Mouse (Mus musculus): ENCODE measurements around the gene Ext2. TPM values are rescaled to one million over a fixed set of nuclear protein-coding genes. Genes with fewer than 3 reads are reported as not detected.

Ext2 gene
- polyA plus RNA-seq, 1 experiment: 78.9 TPM

- no peak for TF ChIP-seq TCF3 (IDR thresholded peaks at IDR 0.05; ENCODE audit: insufficient read length, low read depth)
- TF ChIP-seq TCF12 (IDR thresholded peaks at IDR 0.05; ENCODE audit: insufficient read depth, poor library complexity, severe bottlenecking): no peak
- no peak for TF ChIP-seq REST (IDR thresholded peaks at IDR 0.05; ENCODE audit: insufficient read depth, insufficient read length)
- TF ChIP-seq E2F4 (IDR thresholded peaks at IDR 0.05; ENCODE audit: insufficient read depth): no peak
- no peak for TF ChIP-seq MYOG (IDR thresholded peaks at IDR 0.05; ENCODE audit: control insufficient read depth in 1 of 3, insufficient read depth in 1 of 3, insufficient read length in 2 of 3, low read depth in 2 of 3)
- TF ChIP-seq MYOD1 (IDR thresholded peaks at IDR 0.05; ENCODE audit: control insufficient read depth in 1 of 3, insufficient read length in 2 of 3, low read depth in 2 of 3): no peak
- TF ChIP-seq POLR2AphosphoS2 (IDR thresholded peaks at IDR 0.05; ENCODE audit: insufficient read length, low read depth): no peak
- TF ChIP-seq MAX (IDR thresholded peaks at IDR 0.05; ENCODE audit: low read depth): no peak
- TF ChIP-seq POLR2A (IDR thresholded peaks at IDR 0.05; ENCODE audit: insufficient read length, low read depth): no peak
- no peak for TF ChIP-seq CEBPB (IDR thresholded peaks at IDR 0.05; ENCODE audit: insufficient read depth, poor library complexity, severe bottlenecking)
- TF ChIP-seq SRF (IDR thresholded peaks at IDR 0.05; ENCODE audit: control insufficient read depth, insufficient read length, low read depth): no peak
- no peak for TF ChIP-seq USF1 (IDR thresholded peaks at IDR 0.05; ENCODE audit: low read depth)
- no peak overlapping the region for H3ac ChIP-seq (ENCODE audit: control insufficient read depth, insufficient read length)
- H3K4me3 ChIP-seq: no peak overlapping the region
- H3K79me2 ChIP-seq (ENCODE audit: control insufficient read depth, insufficient read depth): no peaks in the 10 kb centered on the region
- H3K4me2 ChIP-seq (ENCODE audit: low read depth): no peak overlapping the region
- H3K27me3 ChIP-seq (ENCODE audit: control insufficient read depth, insufficient read depth, insufficient read length): no peaks in the 10 kb centered on the region
- H3K36me3 ChIP-seq (ENCODE audit: control insufficient read depth, insufficient read depth): no peaks in the 10 kb centered on the region
Observed at GRCm38 (mm10) chr2:93788557-93788956, 33.8 kb downstream of the Ext2 start.

- Histone ChIP-seq H3K4me2 (ENCODE audit: low read depth) (no peak overlapping the region), H3K4me3 (no peak overlapping the region), H3ac (ENCODE audit: control insufficient read depth, insufficient read length) (no peak overlapping the region), H3K27me3 (ENCODE audit: control insufficient read depth, insufficient read depth, insufficient read length) (no peaks in the 10 kb centered on the region), H3K36me3 (ENCODE audit: control insufficient read depth, insufficient read depth) (no peaks in the 10 kb centered on the region), H3K79me2 (ENCODE audit: control insufficient read depth, insufficient read depth) (no peaks in the 10 kb centered on the region)
- no peak for TF ChIP-seq MAX (IDR thresholded peaks at IDR 0.05; ENCODE audit: low read depth)
- TF ChIP-seq CEBPB (IDR thresholded peaks at IDR 0.05; ENCODE audit: insufficient read depth, poor library complexity, severe bottlenecking): no peak
- TF ChIP-seq POLR2AphosphoS2 (IDR thresholded peaks at IDR 0.05; ENCODE audit: insufficient read length, low read depth): no peak
- no peak for TF ChIP-seq E2F4 (IDR thresholded peaks at IDR 0.05; ENCODE audit: insufficient read depth)
- no peak for TF ChIP-seq USF1 (IDR thresholded peaks at IDR 0.05; ENCODE audit: low read depth)
- TF ChIP-seq MYOG (IDR thresholded peaks at IDR 0.05; ENCODE audit: control insufficient read depth in 1 of 3, insufficient read depth in 1 of 3, insufficient read length in 2 of 3, low read depth in 2 of 3): no peak
- no peak for TF ChIP-seq REST (IDR thresholded peaks at IDR 0.05; ENCODE audit: insufficient read depth, insufficient read length)
- no peak for TF ChIP-seq POLR2A (IDR thresholded peaks at IDR 0.05; ENCODE audit: insufficient read length, low read depth)
- TF ChIP-seq TCF12 (IDR thresholded peaks at IDR 0.05; ENCODE audit: insufficient read depth, poor library complexity, severe bottlenecking): no peak
- no peak for TF ChIP-seq TCF3 (IDR thresholded peaks at IDR 0.05; ENCODE audit: insufficient read length, low read depth)
- no peak for TF ChIP-seq MYOD1 (IDR thresholded peaks at IDR 0.05; ENCODE audit: control insufficient read depth in 1 of 3, insufficient read length in 2 of 3, low read depth in 2 of 3)
- TF ChIP-seq SRF (IDR thresholded peaks at IDR 0.05; ENCODE audit: control insufficient read depth, insufficient read length, low read depth): no peak
Observed at GRCm38 (mm10) chr2:93786175-93786574, 36.2 kb downstream of the Ext2 start.

- no peaks in the 10 kb centered on the region for H3K27me3 ChIP-seq (ENCODE audit: control insufficient read depth, insufficient read depth, insufficient read length)
- H3ac ChIP-seq (ENCODE audit: control insufficient read depth, insufficient read length): no peak overlapping the region
- H3K36me3 ChIP-seq (ENCODE audit: control insufficient read depth, insufficient read depth): no peaks in the 10 kb centered on the region
- TF ChIP-seq SRF (IDR thresholded peaks at IDR 0.05; ENCODE audit: control insufficient read depth, insufficient read length, low read depth) (no peak), MYOD1 (IDR thresholded peaks at IDR 0.05; ENCODE audit: control insufficient read depth in 1 of 3, insufficient read length in 2 of 3, low read depth in 2 of 3) (no peak), REST (IDR thresholded peaks at IDR 0.05; ENCODE audit: insufficient read depth, insufficient read length) (no peak), TCF12 (IDR thresholded peaks at IDR 0.05; ENCODE audit: insufficient read depth, poor library complexity, severe bottlenecking) (no peak), POLR2A (IDR thresholded peaks at IDR 0.05; ENCODE audit: insufficient read length, low read depth) (no peak), TCF3 (IDR thresholded peaks at IDR 0.05; ENCODE audit: insufficient read length, low read depth) (no peak), MAX (IDR thresholded peaks at IDR 0.05; ENCODE audit: low read depth) (no peak), MYOG (IDR thresholded peaks at IDR 0.05; ENCODE audit: control insufficient read depth in 1 of 3, insufficient read depth in 1 of 3, insufficient read length in 2 of 3, low read depth in 2 of 3) (no peak), CEBPB (IDR thresholded peaks at IDR 0.05; ENCODE audit: insufficient read depth, poor library complexity, severe bottlenecking) (no peak), E2F4 (IDR thresholded peaks at IDR 0.05; ENCODE audit: insufficient read depth) (no peak), POLR2AphosphoS2 (IDR thresholded peaks at IDR 0.05; ENCODE audit: insufficient read length, low read depth) (no peak), USF1 (IDR thresholded peaks at IDR 0.05; ENCODE audit: low read depth) (no peak)
- no peaks in the 10 kb centered on the region for H3K79me2 ChIP-seq (ENCODE audit: control insufficient read depth, insufficient read depth)
- no peak overlapping the region for H3K4me2 ChIP-seq (ENCODE audit: low read depth)
- no peak overlapping the region for H3K4me3 ChIP-seq
Observed at GRCm38 (mm10) chr2:93785432-93785798, 37.0 kb downstream of the Ext2 start.

GRCm38 (mm10) chr2:93784721-93785431 is 37.5 kb downstream of the Ext2 start:
- Histone ChIP-seq H3K4me3 (no peak overlapping the region), H3K4me2 (ENCODE audit: low read depth) (no peak overlapping the region), H3ac (ENCODE audit: control insufficient read depth, insufficient read length) (no peak overlapping the region), H3K79me2 (ENCODE audit: control insufficient read depth, insufficient read depth) (no peaks in the 10 kb centered on the region), H3K27me3 (ENCODE audit: control insufficient read depth, insufficient read depth, insufficient read length) (no peaks in the 10 kb centered on the region), H3K36me3 (ENCODE audit: control insufficient read depth, insufficient read depth) (no peaks in the 10 kb centered on the region)
- TF ChIP-seq MAX (IDR thresholded peaks at IDR 0.05; ENCODE audit: low read depth) (no peak), REST (IDR thresholded peaks at IDR 0.05; ENCODE audit: insufficient read depth, insufficient read length) (no peak), USF1 (IDR thresholded peaks at IDR 0.05; ENCODE audit: low read depth) (no peak), MYOD1 (IDR thresholded peaks at IDR 0.05; ENCODE audit: control insufficient read depth in 1 of 3, insufficient read length in 2 of 3, low read depth in 2 of 3) (no peak), CEBPB (IDR thresholded peaks at IDR 0.05; ENCODE audit: insufficient read depth, poor library complexity, severe bottlenecking) (no peak), POLR2AphosphoS2 (IDR thresholded peaks at IDR 0.05; ENCODE audit: insufficient read length, low read depth) (no peak), POLR2A (IDR thresholded peaks at IDR 0.05; ENCODE audit: insufficient read length, low read depth) (no peak), TCF3 (IDR thresholded peaks at IDR 0.05; ENCODE audit: insufficient read length, low read depth) (no peak), TCF12 (IDR thresholded peaks at IDR 0.05; ENCODE audit: insufficient read depth, poor library complexity, severe bottlenecking) (no peak), SRF (IDR thresholded peaks at IDR 0.05; ENCODE audit: control insufficient read depth, insufficient read length, low read depth) (no peak), E2F4 (IDR thresholded peaks at IDR 0.05; ENCODE audit: insufficient read depth) (no peak), MYOG (IDR thresholded peaks at IDR 0.05; ENCODE audit: control insufficient read depth in 1 of 3, insufficient read depth in 1 of 3, insufficient read length in 2 of 3, low read depth in 2 of 3) (no peak)

Data from myocyte (in vitro differentiated cells).